Mouse (Mus musculus) urinary bladder, postnatal 14 days (tissue): Measurements from ENCODE around the gene Pxk.

Experiments
- DNase-seq: peaks from one replicate; pipeline ENCODE4 v3.0.0; 2021; ENCODE audit warnings: low spot score

Gene Pxk

DNA sequence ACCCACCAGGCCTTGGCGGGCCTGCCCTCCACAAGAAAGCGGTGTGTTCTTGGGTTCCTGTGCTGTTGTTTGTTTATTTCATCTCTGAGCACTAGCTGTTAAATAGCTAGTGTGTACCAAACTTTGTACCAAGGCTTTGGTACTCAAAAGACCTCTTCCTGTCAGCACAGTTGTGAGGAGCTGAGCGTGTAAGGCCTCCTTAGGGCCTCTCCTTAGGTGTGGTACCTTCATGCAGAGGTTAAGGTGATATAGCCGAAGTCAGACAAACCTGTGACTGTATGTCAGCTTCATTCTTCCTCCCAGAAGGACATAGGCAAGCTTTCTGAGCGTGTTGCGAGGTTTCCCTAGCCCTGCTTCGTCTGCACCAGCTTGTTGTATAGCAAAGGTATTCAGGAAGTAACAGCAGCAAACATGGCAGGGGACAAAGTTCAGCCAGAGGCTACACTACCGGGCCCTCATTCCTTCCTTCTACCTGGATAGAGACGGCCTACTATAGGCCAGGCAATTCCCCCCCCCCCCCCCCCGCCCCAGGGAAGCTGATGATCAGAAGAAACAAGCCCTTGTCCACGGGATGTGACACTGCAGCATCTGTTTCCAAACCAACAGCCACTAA is 48.7 kb downstream of the Pxk start:
- no peak for DNase-seq

DNA sequence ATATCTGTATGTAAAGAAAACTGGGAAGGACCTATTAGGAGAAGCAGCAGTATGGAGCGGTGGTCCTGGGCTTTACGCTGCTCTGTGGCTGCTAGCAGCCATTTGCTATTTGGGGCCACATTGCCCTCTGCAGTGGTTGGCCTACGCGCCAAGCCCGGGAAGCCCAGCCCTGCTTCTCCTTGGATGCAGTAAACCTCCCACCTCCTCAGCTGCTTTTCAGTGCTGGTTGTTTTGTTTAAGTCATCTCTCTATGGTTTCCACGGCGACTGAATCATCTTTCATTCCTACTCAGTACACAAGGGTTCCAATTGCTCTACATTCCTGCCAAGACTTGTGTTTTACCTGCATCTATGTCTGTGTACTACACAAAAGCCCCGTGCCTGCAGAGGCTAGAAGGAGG is 50.8 kb downstream of the Pxk start:
- no peak for DNase-seq

DNA sequence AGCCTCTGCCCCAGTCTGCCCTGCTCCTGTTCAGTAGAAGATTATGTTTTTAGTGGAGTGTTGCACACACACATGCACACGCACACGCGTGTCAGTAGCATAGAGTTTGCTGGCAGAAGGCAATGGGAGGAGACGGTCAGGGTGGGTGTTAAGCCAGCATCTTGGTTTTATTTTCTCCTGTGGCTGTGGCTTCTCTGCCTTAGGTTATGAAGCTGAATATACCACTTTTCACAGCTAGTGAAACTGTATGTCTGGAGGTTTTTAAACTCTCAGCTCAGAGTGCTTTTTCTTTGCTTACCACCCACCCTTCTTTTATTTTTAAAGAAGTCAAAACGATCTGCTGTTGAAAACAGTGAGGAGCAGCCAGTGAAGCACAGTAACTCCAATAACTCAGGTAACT is 53.7 kb downstream of the Pxk start:
- DNase-seq: no peak

DNA sequence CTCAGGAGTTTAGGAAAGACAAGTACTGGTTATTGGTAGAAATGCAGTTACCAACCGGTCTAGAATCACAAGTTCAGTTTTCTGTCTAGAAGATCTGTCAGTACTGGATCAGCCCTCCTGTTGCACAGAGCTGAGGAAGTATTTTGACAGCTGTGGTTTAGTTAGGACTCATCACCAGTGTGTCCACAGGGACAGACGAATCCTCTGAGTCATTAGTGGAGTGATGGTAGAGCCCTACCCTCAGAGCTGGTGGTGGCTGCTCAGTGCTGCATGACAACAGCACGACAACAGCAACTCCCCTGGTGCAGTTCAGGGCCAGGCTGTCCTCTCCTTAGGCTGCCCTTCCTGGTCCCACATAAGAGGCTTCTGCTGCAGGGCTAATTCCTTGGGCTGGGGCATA is 56.1 kb downstream of the Pxk start:
- DNase-seq: no peak

DNA sequence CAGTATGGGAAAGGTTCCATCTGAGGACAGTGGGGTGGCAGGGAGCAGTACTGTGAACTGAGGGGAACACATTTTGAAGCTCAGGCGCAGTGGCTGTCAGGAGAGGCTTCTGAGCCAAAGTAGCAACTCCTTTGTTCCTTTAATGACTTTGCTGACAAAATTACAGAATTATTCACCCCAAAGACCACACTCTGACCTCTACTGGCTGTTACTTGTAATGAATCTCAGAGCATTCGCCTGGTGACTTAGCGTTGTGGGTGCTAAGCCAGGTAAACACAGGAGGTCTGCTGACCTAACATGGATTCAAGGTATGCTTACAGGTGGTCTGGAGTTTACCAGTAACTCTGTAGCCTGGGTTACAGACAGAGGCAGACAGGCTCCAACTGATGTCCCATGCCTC is 58.9 kb downstream of the Pxk start:
- no peak for DNase-seq

DNA sequence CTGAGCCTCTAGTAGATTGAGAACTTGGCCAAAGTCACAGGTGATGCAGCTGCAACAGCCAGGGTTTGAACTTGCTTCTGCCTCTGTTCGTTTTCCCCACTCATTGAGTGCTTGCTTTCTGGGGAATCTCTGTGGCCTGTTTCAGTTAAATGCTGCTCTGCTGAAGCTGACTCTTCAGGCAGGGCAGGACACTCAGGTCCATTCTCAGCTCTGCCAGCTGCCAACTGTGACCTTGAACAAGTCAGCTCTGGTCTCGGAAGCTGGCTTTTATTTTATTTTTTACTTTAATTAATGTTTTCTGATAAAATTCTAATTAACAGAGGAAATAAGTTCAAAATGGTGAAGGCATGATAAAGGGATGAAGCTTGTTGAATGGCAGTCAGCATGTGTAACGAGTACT is 60.7 kb downstream of the Pxk start:
- DNase-seq: no peak

DNA sequence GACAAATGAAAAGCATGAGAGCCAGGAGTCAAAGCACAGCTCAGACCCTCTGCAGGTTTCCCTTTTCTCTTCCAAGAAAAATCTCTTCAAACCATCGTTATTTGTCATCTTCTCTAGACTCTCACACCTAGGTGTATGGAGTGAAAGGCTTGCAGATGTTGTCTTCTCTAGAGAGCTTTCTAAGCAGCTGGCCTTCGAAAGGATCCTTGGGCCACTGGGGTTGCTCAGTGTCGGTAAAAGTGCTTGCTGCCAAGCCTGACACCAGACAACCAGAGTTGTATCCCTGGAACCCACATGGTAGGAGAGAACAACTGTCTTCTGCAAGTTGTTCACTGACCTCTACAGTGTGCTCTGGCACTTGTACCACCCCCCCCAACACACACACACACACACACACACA is 61.1 kb downstream of the Pxk start:
- no peak for DNase-seq

DNA sequence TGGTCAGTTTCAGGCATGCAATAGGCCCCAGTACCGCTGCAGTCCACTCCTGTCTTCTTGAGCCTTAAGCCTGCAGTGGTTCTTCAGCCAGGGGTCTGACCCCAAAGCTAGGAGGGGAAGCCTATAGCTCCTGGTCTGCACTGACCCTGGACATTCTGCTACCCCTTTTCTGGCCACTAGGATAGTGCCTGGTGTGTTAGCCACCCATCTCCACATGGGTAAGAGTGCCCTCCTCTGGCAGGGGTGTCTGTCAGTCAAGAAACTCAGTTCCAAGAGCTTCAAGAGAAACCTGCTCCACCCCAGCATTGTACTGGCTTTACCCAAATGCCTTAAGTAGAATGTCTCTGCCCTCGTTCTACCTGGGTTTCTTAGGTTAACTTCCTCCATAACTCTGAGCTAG is 63.8 kb downstream of the Pxk start:
- DNase-seq: peak; percentile 44

DNA sequence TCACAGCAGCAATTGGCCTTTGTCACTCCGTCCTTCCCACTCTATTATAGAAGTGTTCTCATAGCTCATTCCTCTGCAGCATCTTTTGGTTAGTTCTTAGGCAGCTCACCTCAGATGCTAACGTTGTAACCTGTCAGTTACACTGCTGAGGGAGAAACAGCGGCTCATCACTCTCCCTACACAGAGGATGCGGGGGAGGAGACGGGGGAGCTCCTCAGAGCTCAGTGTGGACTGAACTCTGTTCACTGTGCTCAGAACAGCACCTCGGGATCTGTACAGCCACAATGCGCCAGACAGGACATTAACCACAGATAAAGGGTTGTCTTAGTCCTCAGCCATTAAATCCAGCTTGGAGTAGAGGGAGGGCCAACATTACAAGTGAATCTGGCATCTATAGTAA is 66.5 kb downstream of the Pxk start:
- no peak for DNase-seq

DNA sequence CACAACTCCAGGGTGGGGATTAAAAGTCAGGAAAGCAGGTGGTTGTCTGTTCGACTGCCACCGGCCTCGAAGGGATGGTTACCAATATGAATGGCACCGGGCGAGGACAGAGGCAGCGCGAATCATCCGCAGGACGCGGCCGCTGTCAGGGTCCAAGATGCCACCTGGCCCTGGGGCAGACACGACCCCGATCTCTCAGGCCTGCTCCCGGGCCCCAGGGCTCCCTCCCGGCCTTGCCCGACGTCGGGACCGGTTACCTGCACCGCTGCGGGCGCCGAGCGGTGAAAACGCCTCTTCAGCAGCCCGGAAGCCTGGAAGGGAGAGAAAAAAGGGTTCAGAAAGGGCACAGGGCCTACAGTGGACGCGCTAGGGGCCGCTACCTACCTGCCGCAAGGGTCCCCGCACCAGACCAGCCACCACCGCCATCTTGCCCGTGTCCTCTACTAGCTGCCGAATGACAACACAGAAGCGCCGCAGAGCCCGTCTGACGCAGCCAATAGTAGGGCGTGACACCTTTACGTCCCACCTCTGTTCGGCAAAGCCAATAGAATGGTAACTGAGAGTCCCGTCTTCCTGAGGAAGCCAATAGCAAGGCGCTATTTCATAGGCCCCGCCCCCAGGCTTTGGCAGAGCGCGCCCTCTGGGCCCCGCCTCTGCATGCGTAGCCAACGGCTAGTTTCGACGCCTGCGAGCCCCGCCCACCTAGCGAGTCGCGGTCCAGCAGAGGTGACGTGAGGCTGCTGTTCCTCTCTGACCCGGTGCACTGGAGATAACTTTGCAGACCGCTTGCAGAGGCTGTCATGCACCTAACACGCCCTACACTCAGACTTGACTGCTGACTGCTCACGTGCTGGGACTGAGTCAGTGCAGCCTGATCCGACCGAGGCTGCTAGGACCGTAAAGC is 74.7 kb downstream of the Pxk start, which contains the start of gene Pdhb:
TSS of gene Pdhb (minus strand) at position 519 of the 904 bp plus-strand sequence.
- DNase-seq: peak; percentile 99

DNA sequence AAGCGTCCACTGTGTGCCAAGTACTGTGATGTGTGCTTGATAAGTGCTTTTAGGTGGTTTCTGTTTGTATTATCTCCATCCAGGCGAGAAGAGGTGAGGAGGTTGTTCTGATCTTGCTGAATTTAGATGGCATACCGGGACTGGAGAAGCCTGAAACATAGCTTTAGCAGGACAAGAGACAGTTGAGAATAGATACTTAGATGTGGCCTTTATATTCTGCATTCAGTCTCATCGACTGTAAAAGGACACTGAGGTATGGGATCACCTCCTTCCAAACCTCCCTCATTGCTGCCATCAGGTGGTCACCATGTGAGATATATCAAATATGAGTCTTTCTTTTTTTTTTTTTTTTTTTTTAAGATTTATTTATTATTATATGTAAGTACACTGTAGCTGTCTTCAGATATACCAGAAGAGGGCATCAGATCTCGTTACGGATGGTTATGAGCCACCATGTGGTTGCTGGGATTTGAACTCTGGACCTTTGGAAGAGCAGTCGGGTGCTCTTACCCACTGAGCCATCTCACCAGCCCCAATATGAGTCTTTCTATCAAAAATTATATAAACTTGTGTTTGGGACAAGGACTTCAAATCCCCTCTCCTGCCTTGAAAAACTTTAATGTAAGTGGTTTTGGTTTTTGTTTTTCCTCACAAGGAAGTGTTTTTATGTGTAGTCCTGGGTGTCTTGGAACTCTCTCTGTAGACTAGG is 75.7 kb downstream of the Pxk start:
- DNase-seq: peak; percentile 35

DNA sequence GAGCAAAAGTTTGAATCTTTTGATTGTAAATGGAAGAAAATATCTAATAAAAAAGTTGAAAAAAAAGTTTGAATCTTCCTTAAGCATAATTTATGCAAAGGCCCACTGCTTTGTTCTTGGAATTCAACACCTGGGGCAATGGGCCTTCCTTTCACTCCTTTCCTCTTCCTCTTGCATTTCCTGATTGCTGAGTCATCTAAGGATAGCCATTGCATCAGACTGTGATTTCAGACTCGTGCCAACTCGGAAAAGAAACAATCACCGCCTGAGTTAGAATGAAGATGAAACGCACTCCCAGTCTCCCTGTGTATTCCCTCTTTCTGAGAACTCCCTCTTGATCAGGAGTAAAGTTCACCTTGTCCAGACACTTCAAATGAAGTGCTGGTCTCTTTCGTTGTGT is 76.6 kb downstream of the Pxk start:
- no peak for DNase-seq

DNA sequence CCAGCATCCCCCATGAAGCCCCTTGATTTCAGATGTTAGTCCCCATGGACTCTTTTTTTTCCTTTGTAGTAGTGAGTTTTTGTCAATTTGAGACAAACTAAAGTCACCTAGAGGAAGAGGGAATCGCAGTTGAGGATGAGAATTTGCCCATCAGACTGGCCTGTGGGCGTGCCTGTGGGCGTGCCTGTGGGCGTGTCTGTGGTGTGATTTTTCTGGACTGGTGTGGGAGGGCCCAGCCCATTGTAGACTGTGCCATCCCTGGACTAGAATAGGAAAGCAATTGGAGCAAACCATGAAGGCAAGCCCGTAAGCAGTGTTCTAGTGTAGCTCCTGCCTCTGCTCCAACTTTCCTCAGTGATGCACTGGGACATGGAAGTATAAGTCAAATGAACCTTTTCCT is 78.2 kb downstream of the Pxk start:
- no peak for DNase-seq

DNA sequence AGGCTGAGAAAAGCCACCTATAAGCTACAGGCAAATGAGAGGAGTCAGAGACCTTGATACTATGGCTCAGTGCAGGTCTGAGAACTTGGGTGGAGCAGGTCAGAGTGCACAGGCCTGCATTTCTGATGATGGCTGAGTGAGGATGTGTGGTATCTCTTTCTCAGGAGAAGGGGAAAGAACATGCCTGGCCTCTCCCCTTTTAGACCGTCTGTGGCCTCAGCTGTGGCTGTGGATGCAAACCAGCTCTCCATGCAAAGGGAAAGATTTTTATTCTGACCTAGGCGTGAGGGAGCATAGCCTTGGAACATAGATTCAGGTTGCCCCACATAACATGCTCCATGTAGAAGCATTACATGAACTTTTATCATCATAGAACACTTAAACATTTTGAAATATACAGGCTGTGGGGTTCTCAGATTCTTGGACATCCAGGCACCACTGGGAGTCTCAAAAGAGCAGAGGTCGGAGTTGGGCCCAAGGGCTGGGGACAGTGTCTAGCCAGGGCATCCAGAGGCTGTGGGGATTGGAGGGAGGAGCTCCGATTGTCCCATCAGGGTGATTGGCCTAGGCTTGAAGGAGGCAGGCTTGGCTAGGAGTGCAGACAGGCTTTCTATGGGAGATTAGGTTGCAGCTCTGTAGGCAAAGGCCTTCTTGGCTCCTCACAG is 82.5 kb downstream of the Pxk start:
- no peak for DNase-seq

DNA sequence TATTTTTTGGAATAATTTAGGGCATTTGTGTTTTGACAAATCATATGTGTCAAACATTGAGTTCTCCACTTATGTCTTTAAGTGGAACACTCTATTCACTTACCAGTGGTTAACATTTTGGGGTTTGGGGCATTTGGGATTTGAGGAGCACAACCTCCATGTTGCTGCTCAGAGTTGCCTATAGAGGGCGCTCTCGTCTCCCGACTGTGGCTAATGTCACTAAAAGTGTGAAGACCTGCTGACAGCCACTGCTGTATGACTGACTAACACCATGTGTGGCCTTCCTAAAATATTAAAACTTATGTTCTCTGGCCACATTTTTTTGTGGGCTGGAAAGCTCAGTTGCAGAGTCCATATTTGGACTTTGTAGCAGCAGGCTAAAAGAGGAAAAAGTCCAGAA is 85.3 kb downstream of the Pxk start:
- DNase-seq: no peak

DNA sequence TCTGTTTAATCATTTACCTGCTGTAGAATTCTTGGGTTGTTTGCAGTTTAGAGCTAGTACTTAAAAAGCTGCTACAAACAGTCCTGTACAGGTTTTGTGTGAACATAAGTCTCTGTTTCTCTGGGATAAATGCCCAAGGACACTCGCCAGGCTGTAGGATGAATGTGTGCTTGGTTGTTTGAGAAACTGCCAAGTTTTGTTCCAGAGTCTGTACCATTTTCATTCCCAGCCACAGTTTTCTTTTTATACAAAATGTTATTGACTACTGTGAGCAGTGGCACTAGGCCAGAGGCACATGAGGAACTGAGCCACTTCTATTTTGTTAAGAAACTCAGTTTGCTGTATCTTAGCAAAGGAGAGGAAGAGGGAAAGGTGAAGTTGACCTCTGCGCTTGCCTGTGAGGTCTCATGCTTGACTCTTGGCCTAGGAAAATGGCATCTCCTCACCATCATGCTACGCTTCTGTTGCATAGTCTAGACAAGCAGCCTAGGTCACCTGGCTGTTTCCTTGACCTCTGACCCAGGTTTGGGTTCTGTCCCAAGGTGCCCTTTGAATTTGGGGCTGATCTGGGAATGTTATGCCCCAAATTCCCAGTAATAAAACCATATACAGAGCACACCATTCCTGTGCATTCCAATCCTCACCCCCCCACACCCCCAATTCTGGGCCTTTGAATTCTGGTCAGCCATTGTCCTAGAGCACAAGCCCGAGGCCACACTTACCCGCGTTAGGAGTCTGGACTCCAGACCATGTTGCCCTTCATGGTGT is 88.5 kb downstream of the Pxk start:
- no peak for DNase-seq

DNA sequence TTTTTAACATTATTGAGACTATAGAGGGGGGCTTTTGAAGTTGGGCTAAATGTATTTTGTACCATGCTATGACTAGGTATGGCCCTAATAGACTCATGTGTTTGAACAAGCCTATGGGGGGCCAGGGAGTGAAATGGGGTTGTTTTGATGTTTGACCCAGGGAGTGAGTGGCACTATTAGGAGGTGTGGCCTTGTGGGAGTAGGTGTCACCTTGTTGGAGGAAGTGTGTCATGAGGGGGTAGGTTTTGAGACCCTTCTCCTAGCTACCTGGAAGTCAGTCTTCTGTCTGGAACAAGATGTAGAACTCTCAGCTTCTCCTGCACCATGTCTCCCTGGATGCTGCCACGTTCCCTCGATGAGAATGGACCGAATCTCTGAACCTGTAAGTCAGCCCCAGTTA is 92.5 kb downstream of the Pxk start:
- DNase-seq: no peak

DNA sequence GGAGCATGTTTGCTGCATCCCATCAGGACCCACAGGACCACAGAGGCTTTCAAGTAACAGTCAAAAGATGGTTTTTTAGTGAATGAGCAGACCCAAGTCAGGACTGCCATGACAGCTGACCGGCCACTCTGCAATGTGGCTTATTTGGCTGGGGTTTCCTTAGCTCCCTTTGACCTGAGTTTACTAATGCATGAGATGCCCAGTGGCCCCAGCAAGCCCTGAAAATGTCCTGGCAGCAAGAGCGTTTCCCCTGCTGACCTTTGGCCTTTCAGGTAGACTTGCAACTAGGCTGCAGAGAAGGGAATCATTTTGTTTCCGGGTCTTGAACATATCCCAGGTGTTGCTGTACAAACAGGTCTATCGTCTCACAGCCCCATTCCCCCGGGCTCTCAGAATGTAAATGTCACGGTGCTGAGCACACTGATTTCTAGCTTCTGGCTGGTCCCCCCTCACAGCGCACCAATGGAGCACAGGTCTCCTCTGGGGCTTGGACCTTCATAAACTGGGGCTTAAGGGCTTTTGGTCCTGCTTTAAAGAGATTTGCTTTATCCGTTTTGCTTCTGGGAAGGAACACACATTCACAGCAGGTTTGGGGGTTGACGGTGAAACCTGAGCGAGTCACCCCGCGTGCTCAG is 93.4 kb downstream of the Pxk start:
- no peak for DNase-seq

DNA sequence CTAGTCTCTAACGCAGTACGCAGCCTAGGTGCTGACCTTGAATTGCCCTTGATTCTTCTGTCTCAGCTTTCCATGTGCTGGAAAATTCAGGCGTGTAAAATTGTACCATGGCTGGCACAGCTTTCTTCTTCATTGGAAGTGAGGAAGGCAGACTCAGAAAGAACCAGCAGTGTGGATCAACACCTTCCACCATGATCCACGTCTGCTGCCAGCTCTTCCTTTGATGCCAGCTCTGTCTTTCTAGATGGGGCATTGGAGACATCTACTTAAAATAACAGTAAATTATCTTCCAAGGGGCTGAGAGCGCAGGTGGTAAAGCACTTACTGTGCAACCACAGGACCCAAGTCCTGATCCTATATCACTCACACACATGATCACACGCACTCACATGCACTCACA is 94.7 kb downstream of the Pxk start:
- no peak for DNase-seq

DNA sequence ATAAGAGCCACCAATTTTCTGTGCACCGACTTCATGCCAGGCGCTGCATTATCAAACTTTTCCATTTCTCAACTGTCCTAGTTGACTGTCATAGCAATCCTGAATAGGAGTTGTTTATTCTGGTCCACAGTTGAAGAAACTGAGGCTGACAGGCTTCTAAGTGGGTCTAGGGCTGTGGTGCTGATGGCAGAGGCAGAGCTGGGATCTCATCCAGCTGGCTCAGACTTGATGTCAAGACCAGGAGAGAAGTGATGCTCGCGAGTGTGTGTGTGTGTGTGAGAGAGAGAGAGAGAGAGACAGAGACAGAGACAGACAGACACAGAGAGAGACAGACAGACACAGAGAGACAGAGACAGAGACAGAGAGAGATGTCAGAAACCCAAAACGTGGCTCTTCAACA is 102.8 kb downstream of the Pxk start:
- no peak for DNase-seq

DNA sequence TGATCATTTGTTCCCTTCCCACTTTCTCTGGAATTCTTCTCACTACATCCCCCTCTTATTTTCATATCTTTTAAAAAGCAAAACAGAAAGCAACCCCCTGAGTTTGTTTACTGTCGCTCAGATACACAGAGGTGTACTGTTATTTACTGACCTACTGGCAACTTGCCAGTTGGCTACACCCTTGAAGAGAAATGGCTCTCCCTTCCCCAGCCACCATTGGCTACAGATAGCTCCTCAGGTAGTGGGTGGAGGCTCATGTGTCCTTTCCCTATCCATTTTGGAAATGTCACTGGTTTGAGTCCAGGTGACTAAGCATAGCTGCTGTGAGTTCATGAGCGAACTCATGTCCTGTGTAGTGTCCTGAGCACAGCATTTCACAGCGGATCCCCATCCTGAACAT is 103.7 kb downstream of the Pxk start:
- no peak for DNase-seq
